Mouse (Mus musculus) Patski (cell line): ENCODE measurements around the gene Cachd1. TPM values are rescaled to one million over a fixed set of nuclear protein-coding genes. Genes with fewer than 3 reads are reported as not detected.

ENCODE experiments used
- ATAC-seq: fragments of 100-300 bp; one replicate; pipeline ENCODE4 v1.8.0; 2021
- CTCF ChIA-PET: fragments of 350-600 bp; sonication (Branson Sonifier 250); formaldehyde crosslinking; loops from one replicate; lab custom pipeline; 2022; ENCODE audit warnings: inconsistent platforms; lab: Charles Lee
- POLR2A ChIA-PET: fragments of 350-600 bp; sonication (Branson Sonifier 250); formaldehyde crosslinking; loops from one replicate; lab custom pipeline; 2022; ENCODE audit warnings: antibody characterized with exemption, inconsistent platforms; lab: Charles Lee
- DNase-seq: peaks from one replicate; pipeline ENCODE4 v3.0.0-alpha.2; 2011; ENCODE audit warnings: low read depth, low spot score
- H3K27me3 ChIP-seq: fragments of 371-371 bp; one replicate; pipeline ENCODE4 v1.5.1; 2021
- CTCF ChIP-seq: fragments of 100-300 bp; IDR thresholded peaks from one replicate; pipeline ENCODE4 v1.5.1; 2021
- in situ Hi-C: fragments of 300-500 bp; cut with MboI; formaldehyde crosslinking; loops from 3 replicates; pipeline ENCODE4 v1.11.1; 2018; ENCODE audit warnings: low pct_unique_long_range_greater_than_20kb, mixed read lengths
- polyA plus RNA-seq: library from polyadenylated mRNA; unstranded; gene quantifications from one replicate; pipeline ENCODE4 v1.2.3, GENCODE M21; 2021

The Cachd1 gene
- polyA plus RNA-seq, 1 experiment from 2014 or later = 16.6 TPM

DNA sequence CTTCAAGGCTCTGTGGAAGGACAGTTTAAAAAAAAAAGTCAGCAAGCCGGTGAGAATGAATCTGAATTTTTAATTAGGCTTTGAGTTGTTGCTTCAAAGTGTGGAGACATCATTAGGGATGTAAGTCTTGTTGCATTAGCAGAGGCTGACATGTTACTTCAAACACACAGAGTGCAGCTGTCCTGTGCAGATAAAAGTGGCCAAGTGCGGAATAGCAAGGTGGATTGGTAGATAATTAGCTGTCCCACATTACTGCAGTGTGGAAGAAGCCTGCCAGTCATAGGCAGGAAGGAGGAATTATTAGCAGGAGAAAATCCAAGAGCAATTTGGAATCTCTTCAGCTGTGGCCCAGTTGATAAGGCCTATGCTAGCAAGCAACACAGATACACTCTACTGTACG is 10.7 kb downstream of the Cachd1 start:
- ATAC-seq (no peak), DNase-seq (no peak)
- no peaks in the 10 kb centered on the region for H3K27me3 ChIP-seq
- POLR2A ChIA-PET = interaction anchor here (0.6 kb wide), 1 partner anchor 953 kb away, joined by 6 read pairs; no protein-coding TSS in a partner anchor
- in situ Hi-C loops = no loop called here
- CTCF ChIA-PET = no interaction called here
- no peak for TF ChIP-seq CTCF

DNA sequence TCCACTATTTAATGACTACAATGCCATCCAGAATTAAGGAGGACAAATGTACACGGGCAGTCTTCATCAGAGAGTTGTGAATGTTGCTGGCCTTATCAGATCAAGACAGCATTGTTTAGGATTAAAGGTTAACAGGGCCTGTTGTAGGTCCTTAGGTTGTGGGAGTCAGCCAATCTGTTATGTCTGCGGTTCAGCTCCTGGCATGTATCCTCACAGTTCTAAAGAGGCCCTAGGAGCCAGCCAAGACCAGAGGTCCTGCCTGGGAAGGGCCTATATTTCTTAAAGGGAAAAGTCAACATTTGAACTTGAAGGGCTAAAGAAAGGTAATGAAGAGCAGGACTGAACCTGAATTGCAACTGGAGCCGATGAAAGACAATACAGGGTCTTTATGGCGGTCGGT is 13.7 kb downstream of the Cachd1 start:
- DNase-seq (no peak), ATAC-seq (no peak)
- in situ Hi-C loops = no loop called here
- ChIA-PET POLR2A (no interaction called here), CTCF (no interaction called here)
- H3K27me3 ChIP-seq = no peaks in the 10 kb centered on the region
- TF ChIP-seq CTCF = no peak

- in situ Hi-C loops = no loop called here
- POLR2A ChIA-PET = interaction anchor here (0.6 kb wide), 1 partner anchor 1756 kb away, joined by 3 read pairs; no protein-coding TSS in a partner anchor
- DNase-seq (peak; percentile 25), ATAC-seq (no peak)
- H3K27me3 ChIP-seq = no peaks in the 10 kb centered on the region
- CTCF ChIA-PET = interaction anchor here (1.1 to 1.4 kb wide), 3 partner anchors 14 to 18 kb away, joined by 3 read pairs; no protein-coding TSS in a partner anchor
- no peak for TF ChIP-seq CTCF
Measured at GRCm38 (mm10) chr4:100793147-100793546, 16.7 kb downstream of the Cachd1 start.

GRCm38 (mm10) chr4:100795523-100795922 is 19.0 kb downstream of the Cachd1 start:
- no peak for DNase-seq
- TF ChIP-seq CTCF = no peak
- no peaks in the 10 kb centered on the region for H3K27me3 ChIP-seq
- no peak for ATAC-seq
- in situ Hi-C loops = no loop called here
- CTCF ChIA-PET = no interaction called here
- POLR2A ChIA-PET = no interaction called here

GRCm38 (mm10) chr4:100800730-100801442 is 24.4 kb downstream of the Cachd1 start:
- in situ Hi-C loops = no loop called here
- no peaks in the 10 kb centered on the region for H3K27me3 ChIP-seq
- ATAC-seq (no peak), DNase-seq (no peak)
- ChIA-PET CTCF (no interaction called here), POLR2A (no interaction called here)
- no peak for TF ChIP-seq CTCF

- no peaks in the 10 kb centered on the region for H3K27me3 ChIP-seq
- no peak for TF ChIP-seq CTCF
- in situ Hi-C loops = no loop called here
- ChIA-PET CTCF (no interaction called here), POLR2A (no interaction called here)
- ATAC-seq (no peak), DNase-seq (no peak)
Measured at GRCm38 (mm10) chr4:100801443-100801786, 24.9 kb downstream of the Cachd1 start.

DNA sequence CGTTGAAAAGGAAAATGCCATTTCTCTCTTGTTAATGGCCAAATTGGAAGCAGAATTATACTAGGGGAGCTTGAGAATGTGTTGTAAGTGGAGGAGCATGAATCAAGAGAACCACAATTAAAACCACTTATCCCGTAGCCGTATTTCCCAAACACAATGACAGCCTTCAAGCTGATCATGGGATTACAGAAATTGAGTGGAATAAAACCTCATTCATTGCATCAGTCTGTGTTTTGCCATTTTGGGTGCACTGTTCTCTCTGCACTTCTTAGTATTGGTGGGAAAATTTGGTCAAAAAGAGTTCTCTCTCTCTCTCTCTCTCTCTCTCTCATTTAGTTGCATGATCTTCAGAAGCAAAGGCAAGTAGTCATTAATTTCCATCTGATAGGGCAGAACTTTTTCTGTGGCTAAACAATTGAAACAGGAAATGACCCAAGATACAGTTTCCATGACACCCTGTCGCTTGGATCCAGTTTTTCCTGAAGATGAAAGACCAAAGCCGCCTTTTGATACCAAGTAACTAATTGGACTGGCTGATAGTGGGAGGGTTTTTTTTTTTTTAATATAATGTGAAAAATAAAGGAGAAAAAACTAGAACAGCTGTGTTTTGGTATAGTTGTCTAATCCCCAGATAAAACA is 34.7 kb downstream of the Cachd1 start:
- CTCF ChIA-PET = interaction anchor here (1.1 kb wide), 2 partner anchors 18 to 25 kb away, joined by 3 read pairs; no protein-coding TSS in a partner anchor
- no peak for ATAC-seq
- POLR2A ChIA-PET = interaction anchor here (0.6 kb wide), 1 partner anchor 69 kb away, joined by 3 read pairs; no protein-coding TSS in a partner anchor

DNA sequence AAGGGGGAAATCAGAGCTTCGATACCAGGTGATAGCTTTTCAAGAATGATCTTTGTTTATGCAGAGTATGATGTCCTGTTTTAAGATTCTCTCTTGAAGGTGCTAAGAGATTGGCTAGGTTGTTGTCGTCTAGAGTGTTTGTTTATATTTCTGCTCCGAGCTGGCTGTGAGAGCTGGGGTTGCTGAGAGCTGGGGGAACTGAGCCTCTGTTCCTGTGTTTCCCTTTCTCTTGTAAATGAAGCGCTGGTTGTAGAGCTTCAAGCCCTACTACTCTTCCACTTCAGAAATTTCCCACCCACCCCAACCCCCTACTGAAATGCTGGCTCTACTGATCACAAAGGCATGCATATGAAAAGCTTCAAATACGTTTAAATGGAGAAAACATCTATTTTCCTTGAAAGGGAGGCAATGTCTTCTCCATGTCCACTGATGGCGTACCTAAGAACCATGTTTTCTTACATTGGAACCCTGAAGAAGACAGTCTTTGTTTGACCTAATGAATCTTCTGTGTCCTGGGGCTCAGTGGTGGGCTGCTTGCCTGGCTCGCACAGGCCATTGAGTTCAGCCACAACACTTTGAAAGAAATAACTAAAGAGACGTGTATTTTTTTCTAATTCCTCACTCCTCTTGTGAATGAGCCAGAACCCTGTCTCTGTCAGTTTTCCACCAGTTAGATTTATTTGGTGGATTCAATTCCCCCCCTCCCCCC is 35.5 kb downstream of the Cachd1 start:
- no peak for TF ChIP-seq CTCF
- POLR2A ChIA-PET = interaction anchor here (0.6 kb wide), 1 partner anchor 70 kb away, joined by 3 read pairs; no protein-coding TSS in a partner anchor
- DNase-seq = no peak
- in situ Hi-C loops = no loop called here
- CTCF ChIA-PET = no interaction called here
- no peak for ATAC-seq
- no peaks in the 10 kb centered on the region for H3K27me3 ChIP-seq

More for the DNA sequence above, 34.7 kb downstream of the Cachd1 start:
- in situ Hi-C loops = no loop called here
- no peak for TF ChIP-seq CTCF
- no peak for DNase-seq
- H3K27me3 ChIP-seq = no peaks in the 10 kb centered on the region

GRCm38 (mm10) chr4:100813767-100814461 is 37.4 kb downstream of the Cachd1 start:
- no peak for TF ChIP-seq CTCF
- in situ Hi-C loops = no loop called here

DNA sequence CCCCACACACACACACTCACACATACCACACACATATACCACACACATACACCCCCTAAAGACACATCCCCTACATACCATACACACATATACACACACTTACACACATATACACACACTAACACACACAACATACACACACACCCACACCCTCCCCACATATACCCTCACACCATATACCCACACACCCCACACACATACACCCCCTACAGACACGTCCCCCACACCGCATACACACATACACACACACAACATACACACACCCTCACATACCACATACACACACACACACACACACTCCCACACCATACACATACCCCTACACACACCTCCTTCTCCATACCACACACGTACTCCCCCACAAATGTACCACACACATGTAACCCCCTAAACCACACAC is 42.8 kb downstream of the Cachd1 start:
- in situ Hi-C loops = no loop called here
- CTCF ChIA-PET = no interaction called here
- DNase-seq = no peak
- no peak for TF ChIP-seq CTCF
- POLR2A ChIA-PET = no interaction called here
- ATAC-seq = no peak
- H3K27me3 ChIP-seq = no peaks in the 10 kb centered on the region

More at GRCm38 (mm10) chr4:100813767-100814461, 37.4 kb downstream of the Cachd1 start:
- H3K27me3 ChIP-seq = no peaks in the 10 kb centered on the region
- ChIA-PET CTCF (interaction anchor here (1.0 to 2.0 kb wide), 2 partner anchors 11 to 158 kb away, joined by 3 to 6 read pairs; no protein-coding TSS in a partner anchor), POLR2A (no interaction called here)
- DNase-seq (no peak), ATAC-seq (no peak)
